Mouse (Mus musculus): ENCODE measurements around the gene Mmd2. TPM values are rescaled to one million over a fixed set of nuclear protein-coding genes. Genes with fewer than 3 reads are reported as not detected.
A peak's percentile ranks its signal among the peaks of the same experiment; 100 is the strongest.

Gene Mmd2
- polyA plus RNA-seq, 1 experiment from 2014 or later, result 0.09 TPM

DNA sequence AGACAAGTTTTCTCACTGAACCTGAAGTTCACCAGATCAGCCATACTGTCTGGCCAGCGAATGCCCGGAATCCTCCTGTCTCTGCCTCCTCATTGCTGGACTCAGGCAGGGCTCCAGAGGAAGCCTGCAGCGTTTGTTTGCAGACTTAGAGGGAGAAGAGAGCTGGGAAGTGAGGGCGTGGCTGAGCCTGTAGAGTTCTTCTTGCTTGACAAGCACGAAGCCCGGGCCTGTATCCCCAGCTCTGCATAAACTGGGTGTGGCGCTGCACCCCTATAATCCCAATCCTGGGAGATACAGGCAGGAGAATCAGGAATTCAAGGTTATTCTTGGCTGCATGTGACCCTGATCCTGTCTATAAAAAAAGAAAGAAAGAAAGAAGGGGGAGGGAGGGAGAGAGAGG, 48.3 kb downstream of the Mmd2 start:
- Histone ChIP-seq H3K27me3 (no peaks in the 10 kb centered on the region), H3K4me3 (no peak overlapping the region), H3K4me2 (no peak overlapping the region), H3K27ac (no peak overlapping the region), H3K36me3 (no peaks in the 10 kb centered on the region), H3K9me3 (replicated peaks) (no peaks in the 10 kb centered on the region), H3K4me1 (replicated peaks) (no peaks in the 10 kb centered on the region), H3K9ac (no peak overlapping the region)
- WGBS, result 43% methylated on average over 7 of the region's 7 CpGs
- no peak for ATAC-seq (replicated peaks; ENCODE audit: insufficient number of reproducible peaks, insufficient read depth, low FRiP score, low read depth)

DNA sequence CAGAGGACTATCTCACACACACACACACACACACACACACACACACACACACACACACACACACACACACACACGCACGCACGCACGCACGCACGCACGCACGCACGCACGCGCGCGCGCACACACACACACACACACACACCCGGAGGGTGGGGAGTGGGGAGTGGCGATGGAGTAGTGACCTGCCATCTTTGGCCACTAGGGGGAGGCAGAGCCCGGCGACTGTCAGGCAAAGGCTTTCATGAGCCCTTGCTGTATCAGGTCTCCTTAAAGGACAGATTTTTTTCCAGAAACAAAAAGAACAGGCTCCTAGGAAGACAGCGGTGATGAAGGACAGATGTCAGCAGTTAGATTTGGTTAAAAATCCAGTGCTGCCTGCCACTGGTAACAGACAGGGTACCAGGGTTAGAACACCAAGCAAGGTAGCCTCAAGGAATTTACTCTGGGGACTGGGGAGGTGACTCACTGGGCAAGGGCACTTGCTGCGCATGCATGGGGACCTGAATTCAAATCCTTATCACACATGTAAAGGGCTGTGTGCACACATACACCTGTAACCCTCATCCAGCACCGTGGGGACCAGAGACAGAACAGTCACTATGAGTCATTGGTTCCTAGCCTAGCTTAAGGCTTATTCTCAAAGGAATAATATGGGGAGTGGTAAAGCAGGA, 51.1 kb downstream of the Mmd2 start:
- H3K4me2 ChIP-seq, result 0 out of 2 replicates have a peak overlapping the region, but pooled peaks have one; percentile 21
- no peak overlapping the region for H3K27ac ChIP-seq
- no peaks in the 10 kb centered on the region for H3K27me3 ChIP-seq
- H3K36me3 ChIP-seq, result no peaks in the 10 kb centered on the region
- ATAC-seq (replicated peaks; ENCODE audit: insufficient number of reproducible peaks, insufficient read depth, low FRiP score, low read depth), result no peak
- WGBS, result 26% methylated on average over 16 of the region's 21 CpGs
- no peak overlapping the region for H3K9ac ChIP-seq
- no peak overlapping the region for H3K4me3 ChIP-seq
- no peaks in the 10 kb centered on the region for H3K4me1 ChIP-seq (replicated peaks)
- H3K9me3 ChIP-seq (replicated peaks), result no peaks in the 10 kb centered on the region

DNA sequence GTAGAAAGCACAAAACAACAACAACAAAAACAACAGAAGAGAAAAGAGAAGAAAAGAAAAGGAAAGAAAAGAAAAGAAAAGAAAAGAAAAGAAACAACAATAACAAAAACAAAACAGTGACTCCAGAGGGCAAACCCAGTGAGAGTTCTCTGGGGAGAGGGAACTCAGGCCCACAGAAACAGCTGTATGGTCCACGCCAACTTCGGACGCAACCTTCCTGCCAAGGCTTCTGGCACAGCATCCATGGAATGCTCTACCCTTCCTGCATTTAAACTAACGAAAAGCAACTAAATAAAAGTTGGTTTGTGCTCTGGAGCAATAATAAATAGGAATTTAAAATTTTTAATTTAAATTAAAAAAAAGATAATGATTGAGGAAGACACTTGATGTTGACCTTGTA, 51.9 kb downstream of the Mmd2 start:
- Histone ChIP-seq H3K9ac (no peak overlapping the region), H3K36me3 (no peaks in the 10 kb centered on the region), H3K27ac (no peak overlapping the region), H3K4me1 (replicated peaks) (no peaks in the 10 kb centered on the region), H3K4me3 (no peak overlapping the region), H3K4me2 (no peak overlapping the region), H3K9me3 (replicated peaks) (no peaks in the 10 kb centered on the region), H3K27me3 (no peaks in the 10 kb centered on the region)
- no peak for ATAC-seq (replicated peaks; ENCODE audit: insufficient number of reproducible peaks, insufficient read depth, low FRiP score, low read depth)
- WGBS, result 94% methylated on average over 4 of the region's 4 CpGs

DNA sequence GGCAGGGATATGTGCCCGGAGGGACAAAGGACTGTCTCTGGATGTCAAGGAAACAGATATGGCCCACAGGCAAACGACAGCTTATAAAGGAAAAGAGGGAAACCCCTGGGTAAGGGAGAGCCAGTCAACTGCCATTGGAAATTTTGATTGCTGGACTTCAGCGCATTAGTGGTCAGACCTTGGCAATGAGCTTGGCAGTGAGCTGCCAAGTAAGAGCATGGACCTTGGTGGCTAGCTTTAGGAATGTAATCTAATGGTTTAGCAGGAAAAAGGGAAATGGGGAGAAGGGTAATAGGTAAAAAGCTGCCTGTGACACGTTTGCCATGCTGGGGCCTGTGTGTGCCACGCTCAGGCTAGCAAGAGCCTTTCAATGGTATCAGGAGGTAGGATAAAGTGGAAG, 52.7 kb downstream of the Mmd2 start:
- no peaks in the 10 kb centered on the region for H3K27me3 ChIP-seq
- H3K4me2 ChIP-seq, result no peak overlapping the region
- H3K4me1 ChIP-seq (replicated peaks), result peaks cover 1% of the 10 kb centered on the region; the same call in 1 of the 2 replicates
- H3K27ac ChIP-seq, result no peak overlapping the region
- H3K36me3 ChIP-seq, result no peaks in the 10 kb centered on the region
- 73% methylated on average over 5 of the region's 5 CpGs for WGBS
- no peak for ATAC-seq (replicated peaks; ENCODE audit: insufficient number of reproducible peaks, insufficient read depth, low FRiP score, low read depth)
- H3K9me3 ChIP-seq (replicated peaks), result no peaks in the 10 kb centered on the region
- no peak overlapping the region for H3K9ac ChIP-seq
- H3K4me3 ChIP-seq, result no peak overlapping the region

DNA sequence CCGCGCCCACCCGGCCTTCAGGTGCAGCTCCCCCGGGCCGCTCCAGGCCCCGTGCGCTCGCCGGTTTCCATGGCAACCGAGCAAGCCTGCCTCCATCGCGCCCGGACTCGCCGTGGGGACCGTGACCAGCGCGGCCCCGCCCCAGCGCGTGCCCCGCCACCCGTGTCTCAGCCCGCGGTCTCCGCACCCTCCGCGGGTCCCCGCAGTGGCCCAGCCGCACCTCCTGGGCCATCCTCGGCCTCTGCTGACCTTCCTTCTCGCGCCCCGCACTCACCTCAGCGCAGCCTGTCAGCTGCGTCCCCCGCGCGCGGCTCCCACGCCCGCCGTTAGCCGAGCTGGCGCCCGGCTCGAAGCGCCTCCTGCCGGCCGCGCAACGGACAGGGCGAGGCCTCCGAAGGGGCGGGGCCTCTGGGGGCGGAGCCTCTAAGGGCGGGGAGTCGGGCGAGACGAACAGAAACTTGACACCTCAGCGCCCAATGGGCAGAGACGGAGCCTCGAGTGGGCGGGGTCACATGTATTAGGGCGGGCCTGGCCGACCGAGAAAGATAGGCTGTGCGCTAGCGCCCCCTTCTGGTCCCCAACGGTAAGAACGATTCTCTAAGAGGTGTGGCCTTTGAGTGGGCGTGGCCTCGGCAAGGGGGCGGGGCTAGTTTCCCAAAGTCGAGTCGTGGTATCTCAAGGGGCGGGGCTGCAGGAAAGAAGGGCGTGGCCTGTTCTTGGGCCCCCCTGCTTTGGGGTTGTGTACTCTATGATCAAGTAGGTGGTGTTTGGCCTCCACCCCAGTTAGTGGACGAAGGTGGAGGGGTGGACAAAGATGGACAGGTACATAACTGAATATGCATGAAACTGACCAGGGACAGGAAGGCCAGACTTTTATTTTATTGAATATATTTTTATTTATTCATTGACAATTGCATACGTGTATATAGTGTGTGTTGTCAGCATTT, 57.6 kb downstream of the Mmd2 start, which contains the start of gene Radil:
Gene Radil (minus strand): TSS at position 393 of the 947 bp plus-strand sequence.
- H3K9ac ChIP-seq, result peak within 1 kb of the TSS; percentile 74
- H3K9me3 ChIP-seq (replicated peaks), result no peaks in the 10 kb centered on the region
- 2% methylated on average over 80 of the region's 80 CpGs for WGBS
- no peaks in the 10 kb centered on the region for H3K27me3 ChIP-seq
- peak within 1 kb of the TSS; percentile 81 for H3K27ac ChIP-seq
- peak within 1 kb of the TSS; percentile 69 for H3K4me3 ChIP-seq
- H3K4me2 ChIP-seq, result peak within 1 kb of the TSS; percentile 99
- peaks cover 14% of the 10 kb centered on the region for H3K4me1 ChIP-seq (replicated peaks)
- H3K36me3 ChIP-seq, result no peaks in the 10 kb centered on the region
- peak; percentile 94 for ATAC-seq (replicated peaks; ENCODE audit: insufficient number of reproducible peaks, insufficient read depth, low FRiP score, low read depth)

DNA sequence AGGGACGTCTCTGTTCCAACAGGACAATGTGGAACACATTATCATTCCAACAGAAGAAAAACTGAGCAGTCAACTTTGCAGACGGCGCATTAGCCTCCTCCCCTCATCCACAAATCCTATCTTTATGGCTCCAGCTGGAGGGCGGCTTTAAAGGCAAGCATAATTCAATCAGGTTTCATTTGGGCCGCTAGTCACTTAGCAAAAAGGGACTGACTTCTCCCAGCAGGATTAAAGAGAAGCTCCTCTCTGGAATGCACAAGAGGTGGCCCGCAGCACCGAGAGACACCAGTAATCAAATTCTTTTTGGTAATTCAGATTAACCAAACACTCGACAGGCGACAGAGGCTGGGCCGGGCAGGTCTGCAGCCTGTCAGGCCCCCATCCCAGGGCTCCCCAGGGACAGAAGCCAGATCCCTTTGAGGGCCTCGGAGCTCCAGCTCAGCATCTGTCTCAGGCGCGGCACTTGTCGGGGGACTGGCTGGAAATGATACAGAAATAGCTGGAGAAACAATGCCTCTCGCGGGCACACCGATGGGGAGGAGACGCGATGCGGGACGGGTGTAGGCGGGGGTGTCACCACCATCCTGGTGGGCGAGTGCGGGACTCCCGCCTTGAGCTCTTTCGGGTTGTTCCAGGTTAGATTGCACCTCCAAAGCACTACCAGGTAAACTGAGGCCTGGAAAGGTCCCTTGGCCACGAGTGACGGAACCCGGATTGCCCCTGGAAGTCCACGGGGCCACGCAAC, 58.5 kb downstream of the Mmd2 start:
- Histone ChIP-seq H3K9me3 (replicated peaks) (no peaks in the 10 kb centered on the region), H3K4me1 (replicated peaks) (peaks cover 20% of the 10 kb centered on the region), H3K27ac (peak overlapping the region; percentile 81), H3K4me3 (peak overlapping the region; percentile 69), H3K27me3 (no peaks in the 10 kb centered on the region), H3K4me2 (peak overlapping the region; percentile 99), H3K36me3 (no peaks in the 10 kb centered on the region), H3K9ac (peak overlapping the region; percentile 74)
- WGBS, result 3% methylated on average over 30 of the region's 31 CpGs
- peak; percentile 40 for ATAC-seq (replicated peaks; ENCODE audit: insufficient number of reproducible peaks, insufficient read depth, low FRiP score, low read depth)

DNA sequence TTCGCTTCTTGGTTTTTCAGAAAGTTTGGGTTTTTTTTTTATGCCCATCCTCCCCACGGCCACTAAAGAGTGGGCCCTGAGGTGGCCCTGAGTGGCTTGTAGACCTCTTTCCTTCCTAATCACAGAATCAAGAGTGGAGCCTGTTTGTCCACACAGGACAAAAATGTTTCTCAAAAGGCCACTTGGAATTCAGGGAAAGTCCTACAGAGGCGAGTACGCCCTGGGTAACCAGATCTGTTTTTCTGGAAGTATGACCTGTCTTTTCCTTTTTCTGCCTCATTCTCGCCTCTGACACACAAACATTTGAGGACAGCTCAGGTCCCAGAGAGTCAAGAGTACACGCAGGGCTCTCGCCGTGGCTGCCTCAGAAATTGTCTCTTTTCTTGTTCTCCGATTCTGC, 59.2 kb downstream of the Mmd2 start:
- H3K27ac ChIP-seq, result peak overlapping the region; percentile 81
- H3K36me3 ChIP-seq, result no peaks in the 10 kb centered on the region
- H3K9me3 ChIP-seq (replicated peaks), result no peaks in the 10 kb centered on the region
- H3K4me2 ChIP-seq, result peak overlapping the region; percentile 99
- no peaks in the 10 kb centered on the region for H3K27me3 ChIP-seq
- peak overlapping the region; percentile 69; the same call in 1 of the 2 replicates for H3K4me3 ChIP-seq
- ATAC-seq (replicated peaks; ENCODE audit: insufficient number of reproducible peaks, insufficient read depth, low FRiP score, low read depth), result no peak
- WGBS, result 34% methylated on average over 9 of the region's 9 CpGs
- no peak overlapping the region for H3K9ac ChIP-seq
- H3K4me1 ChIP-seq (replicated peaks), result peaks cover 25% of the 10 kb centered on the region

DNA sequence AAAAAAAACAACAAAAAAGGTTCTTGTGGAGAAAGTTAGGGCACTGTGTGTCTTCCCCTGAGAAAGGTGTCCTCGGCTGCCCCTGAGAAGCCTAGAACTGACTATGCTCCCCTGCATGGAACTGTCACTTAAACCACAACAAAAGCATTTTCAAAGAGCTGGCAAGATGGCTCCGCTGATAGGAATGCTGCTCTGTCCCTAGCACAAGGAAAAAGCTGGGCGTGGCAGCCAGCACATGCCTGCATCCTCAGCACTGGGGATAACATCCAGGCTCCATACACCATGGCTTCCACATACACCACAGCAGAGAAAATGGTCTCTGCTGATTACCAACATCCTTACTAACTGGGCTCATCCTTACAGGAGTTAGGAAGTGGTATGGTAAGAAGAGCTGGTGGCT, 61.5 kb downstream of the Mmd2 start:
- no peak for ATAC-seq (replicated peaks; ENCODE audit: insufficient number of reproducible peaks, insufficient read depth, low FRiP score, low read depth)
- Histone ChIP-seq H3K9ac (no peak overlapping the region), H3K9me3 (replicated peaks) (no peaks in the 10 kb centered on the region), H3K27me3 (no peaks in the 10 kb centered on the region), H3K36me3 (no peaks in the 10 kb centered on the region), H3K4me3 (no peak overlapping the region), H3K4me1 (replicated peaks) (peaks cover 31% of the 10 kb centered on the region), H3K27ac (no peak overlapping the region), H3K4me2 (no peak overlapping the region)
- WGBS, result 83% methylated on average over 3 of the region's 3 CpGs

DNA sequence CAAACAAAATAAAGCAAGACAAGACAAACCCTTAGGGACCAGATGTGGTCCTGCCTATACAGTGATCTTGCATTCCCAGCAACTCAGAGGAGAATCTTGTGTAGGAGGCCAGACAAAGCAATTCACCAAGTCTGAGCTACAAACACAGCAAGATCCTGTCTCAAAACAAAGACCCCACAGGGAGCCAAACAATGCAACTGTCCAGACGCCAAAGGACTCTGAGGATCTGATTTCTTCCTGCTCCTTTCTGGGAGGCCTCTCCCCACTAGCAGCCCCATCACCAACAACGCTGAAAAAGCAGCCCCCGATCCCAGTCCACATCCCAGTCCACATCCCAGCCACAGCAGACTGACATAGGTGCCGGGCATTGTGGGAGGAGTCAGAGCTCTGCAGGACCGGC, 62.3 kb downstream of the Mmd2 start:
- no peak overlapping the region for H3K9ac ChIP-seq
- H3K27ac ChIP-seq, result no peak overlapping the region
- no peaks in the 10 kb centered on the region for H3K9me3 ChIP-seq (replicated peaks)
- no peak for ATAC-seq (replicated peaks; ENCODE audit: insufficient number of reproducible peaks, insufficient read depth, low FRiP score, low read depth)
- no peaks in the 10 kb centered on the region for H3K27me3 ChIP-seq
- no peaks in the 10 kb centered on the region for H3K36me3 ChIP-seq
- no peak overlapping the region for H3K4me2 ChIP-seq
- no peak overlapping the region for H3K4me3 ChIP-seq
- 40% methylated on average over 5 of the region's 5 CpGs for WGBS
- peaks cover 31% of the 10 kb centered on the region for H3K4me1 ChIP-seq (replicated peaks)

DNA sequence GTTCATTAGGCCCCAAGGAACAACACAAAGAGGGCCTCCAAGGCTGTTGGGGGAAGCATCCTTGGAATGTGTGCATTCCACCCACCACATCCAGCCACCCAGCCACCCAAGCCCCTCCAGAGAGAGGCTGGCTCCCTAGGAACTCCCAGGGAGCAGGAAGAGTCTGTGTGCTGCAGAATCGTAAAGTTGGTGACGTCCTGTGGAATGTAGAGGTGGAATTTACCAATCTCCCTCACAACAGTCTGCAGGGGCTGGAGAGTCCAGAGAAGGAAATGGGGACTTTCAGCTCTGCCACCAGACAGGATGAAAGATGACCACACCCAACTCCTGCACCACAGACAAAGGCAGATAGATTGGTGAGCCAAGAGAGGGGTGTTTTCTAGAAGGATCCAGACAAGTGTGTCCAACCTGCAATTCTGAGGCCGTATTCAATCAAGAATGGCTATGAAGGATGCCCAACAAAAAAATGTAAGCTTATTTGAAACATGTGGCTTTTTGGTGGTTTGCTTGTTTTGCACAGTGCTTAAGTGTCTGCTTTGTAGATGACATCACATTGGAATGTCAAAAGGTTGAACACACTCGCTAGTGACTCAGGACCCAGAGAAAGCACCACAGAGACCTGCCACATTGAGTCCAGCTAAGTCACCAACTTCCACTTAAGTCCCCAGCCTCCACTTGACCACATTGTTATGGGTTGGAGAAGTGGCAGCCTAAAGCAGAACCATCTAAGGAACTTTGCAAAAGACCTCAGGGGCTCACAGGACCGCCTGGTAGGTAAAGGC, 63.4 kb downstream of the Mmd2 start:
- 43% methylated on average over 5 of the region's 5 CpGs for WGBS
- Histone ChIP-seq H3K36me3 (no peaks in the 10 kb centered on the region), H3K27ac (peak overlapping the region; percentile 26), H3K4me3 (no peak overlapping the region), H3K4me1 (replicated peaks) (peaks cover 33% of the 10 kb centered on the region), H3K27me3 (no peaks in the 10 kb centered on the region), H3K9me3 (replicated peaks) (no peaks in the 10 kb centered on the region), H3K9ac (no peak overlapping the region), H3K4me2 (no peak overlapping the region)
- ATAC-seq (replicated peaks; ENCODE audit: insufficient number of reproducible peaks, insufficient read depth, low FRiP score, low read depth), result no peak
